Mouse (Mus musculus) telencephalon, adult 2 months (tissue): Measurements from ENCODE around the gene Fam118a.

Experiments used
- DNase-seq: peaks from one replicate; pipeline ENCODE4 v3.0.0-alpha.2; 2011; ENCODE audit warnings: low read depth, low spot score

Fam118a gene

GRCm38 (mm10) chr15:85070561-85070960, 41.8 kb downstream of the Fam118a start:
- peak; percentile 35 for DNase-seq

DNA sequence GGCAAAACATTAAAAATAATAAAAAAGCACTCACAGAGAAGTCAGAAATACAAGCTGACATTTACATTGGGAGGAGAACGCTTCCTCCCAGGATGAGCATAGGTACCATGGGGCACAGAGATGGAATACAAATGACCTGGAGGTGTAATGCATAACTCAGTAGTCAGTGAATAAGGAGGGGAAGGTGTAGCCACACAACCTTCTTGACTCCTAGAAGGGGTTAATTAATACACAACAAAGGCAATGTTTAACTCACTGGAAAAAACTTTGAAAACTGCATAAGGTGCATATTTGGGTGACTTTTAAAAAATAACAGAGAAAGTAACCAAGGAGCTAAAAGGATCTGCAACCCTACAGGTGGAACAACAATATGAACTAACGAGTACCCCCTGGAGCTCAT, 43.9 kb downstream of the Fam118a start:
- no peak for DNase-seq

DNA sequence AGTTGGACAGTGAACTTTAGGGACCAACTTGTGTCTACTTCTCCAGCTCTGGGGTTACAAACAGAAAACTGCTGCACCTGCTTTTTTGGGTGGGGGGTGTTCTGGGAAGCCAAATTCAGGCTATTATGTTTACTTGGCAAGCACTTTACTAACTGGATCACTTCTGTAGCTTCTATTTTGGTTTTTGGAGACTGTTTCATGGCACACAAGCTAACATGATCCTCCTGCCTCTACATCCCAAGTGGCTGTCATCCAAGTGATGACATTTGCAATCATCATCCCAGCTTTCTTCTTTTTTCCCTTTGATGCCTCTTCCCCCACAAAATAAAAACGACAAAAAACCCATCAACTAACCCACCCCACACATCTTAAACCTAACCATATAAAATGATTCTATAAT, 56.9 kb downstream of the Fam118a start:
- peak; percentile 22 for DNase-seq
